Mouse (Mus musculus) liver, embryonic 14.5 days (tissue): ENCODE data around the gene Samd7. TPM values are rescaled to one million over a fixed set of nuclear protein-coding genes. Genes with fewer than 3 reads are reported as not detected.

Source experiments
- ATAC-seq: fragments of 200-750 bp; cut with Nextera tagmentation; 2 replicates; pipeline ENCODE4 v1.8.0; 2017; ENCODE audit warnings: moderate number of reproducible peaks, mild to moderate bottlenecking, moderate library complexity; ENCODE audit not compliant: insufficient read depth
- DNase-seq, 3 experiments: peaks; one replicate each; pipeline ENCODE4 v3.0.0-alpha.2; 2012 to 2013; ENCODE audit warnings: low read depth in 3 of 3, low spot score in 3 of 3
- H3K27ac ChIP-seq: fragments of 300-500 bp; sonication (generic); 2 replicates; pipeline ENCODE4 v1.5.1; 2014; ENCODE audit warnings: moderate library complexity, mild to moderate bottlenecking, control low read depth, inconsistent platforms
- H3K27me3 ChIP-seq: fragments of 300-500 bp; sonication (generic); 2 replicates; pipeline ENCODE4 v1.6.1; 2014; ENCODE audit warnings: mild to moderate bottlenecking, low read length, moderate library complexity; ENCODE audit not compliant: control insufficient read depth, insufficient read depth
- H3K36me3 ChIP-seq: fragments of 300-500 bp; sonication (generic); replicated peaks from 2 replicates; pipeline ENCODE4 v1.6.1; 2014; ENCODE audit warnings: low read depth; ENCODE audit not compliant: control insufficient read depth, insufficient read depth
- H3K4me1 ChIP-seq, 2 experiments: fragments of 200-500 bp in 1 of 2; fragments of 300-500 bp in 1 of 2; sonication (generic) in 1 of 2; replicated peaks; 2 replicates each; pipeline ENCODE4 v1.6.1; 2012 to 2014; ENCODE audit warnings: antibody characterized with exemption in 1 of 2, inconsistent platforms in 1 of 2, low read length in 1 of 2; ENCODE audit not compliant: control insufficient read depth in 2 of 2, insufficient read depth in 2 of 2
- H3K4me2 ChIP-seq: fragments of 300-500 bp; sonication (generic); 2 replicates; pipeline ENCODE4 v1.6.1; 2014; ENCODE audit warnings: low read depth, mild to moderate bottlenecking, control low read depth, moderate library complexity
- H3K4me3 ChIP-seq, 2 experiments: fragments of 200-500 bp in 1 of 2; fragments of 300-500 bp in 1 of 2; sonication (generic) in 1 of 2; 2 replicates each; pipeline ENCODE4 v1.5.1; 2012 to 2014; ENCODE audit warnings: low read depth in 2 of 2, low read length in 2 of 2, mild to moderate bottlenecking in 2 of 2, control low read depth in 1 of 2, inconsistent platforms in 1 of 2, moderate library complexity in 1 of 2; ENCODE audit not compliant: insufficient read depth in 1 of 2
- H3K9ac ChIP-seq: fragments of 300-500 bp; sonication (generic); replicated peaks from 2 replicates; pipeline ENCODE4 v1.6.1; 2014; ENCODE audit warnings: mild to moderate bottlenecking, control low read depth, moderate library complexity
- H3K9me3 ChIP-seq: fragments of 300-500 bp; sonication (generic); 2 replicates; pipeline ENCODE4 v1.6.1; 2016; ENCODE audit warnings: low read length, mixed read lengths; ENCODE audit not compliant: control insufficient read depth
- CTCF ChIP-seq: IDR thresholded peaks from 2 replicates; pipeline ENCODE4 v1.5.1; 2016; ENCODE audit warnings: antibody characterized with exemption, low read depth, control low read depth
- EP300 ChIP-seq: IDR thresholded peaks from 2 replicates; pipeline ENCODE4 v1.6.1; 2016; ENCODE audit warnings: antibody characterized with exemption, low read depth
- WGBS: fragments of 180-500 bp; shearing (Covaris S2); extraction: QIAGEN DNeasy Blood & Tissue Kit; methylation state at CpG from one replicate; pipeline ENCODE4 v1.1.7; 2014; ENCODE audit not compliant: insufficient replicate concordance; 5-methylcytosine and 5-hydroxymethylcytosine counted together
- polyA plus RNA-seq, 2 experiments: library from polyadenylated mRNA; depleted of rRNA in 1 of 2; stranded (reverse) in 1 of 2; unstranded in 1 of 2; fragments of >200 nt; fragmentation: Nextera tagmentation in 1 of 2; extraction: Ambion mirVana in 1 of 2; gene quantifications; 2 replicates each; pipeline versions ENCODE4 v1.2.1 to v1.2.3; 2012 to 2014

Samd7 gene
- polyA plus RNA-seq, 2 experiments, result 0.07 TPM; not detected in 1

DNA sequence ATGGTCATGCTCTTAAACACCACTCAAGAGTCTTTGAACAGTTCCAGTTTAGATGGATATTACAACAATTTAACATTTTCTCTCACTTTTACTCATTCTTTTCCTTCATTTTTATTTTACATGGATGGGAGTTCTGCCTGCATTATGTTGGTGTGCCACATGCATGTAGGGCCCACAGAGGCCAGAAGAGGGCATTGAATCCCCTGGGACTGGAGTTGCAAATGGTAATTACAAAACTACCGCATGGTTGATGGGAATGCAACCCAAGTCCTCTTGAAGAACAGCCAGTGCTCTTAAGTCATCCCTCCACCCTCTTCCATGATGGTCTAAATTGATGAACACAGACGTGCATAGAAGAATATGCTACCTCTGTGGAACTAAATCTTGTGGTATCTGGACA, 23.6 kb upstream of the Samd7 start:
- H3K36me3 ChIP-seq, result no peaks in the 10 kb centered on the region
- no peak overlapping the region for H3K9ac ChIP-seq
- DNase-seq (no peak), ATAC-seq (no peak)
- H3K27ac ChIP-seq, result no peak overlapping the region
- WGBS, result 55% methylated on average over 2 of the region's 2 CpGs
- H3K4me3 ChIP-seq, result no peak overlapping the region
- no peaks in the 10 kb centered on the region for H3K9me3 ChIP-seq
- peak; percentile 44 for TF ChIP-seq CTCF
- TF ChIP-seq EP300, result no peak
- H3K27me3 ChIP-seq, result no peaks in the 10 kb centered on the region
- no peaks in the 10 kb centered on the region for H3K4me1 ChIP-seq
- H3K4me2 ChIP-seq, result no peak overlapping the region

DNA sequence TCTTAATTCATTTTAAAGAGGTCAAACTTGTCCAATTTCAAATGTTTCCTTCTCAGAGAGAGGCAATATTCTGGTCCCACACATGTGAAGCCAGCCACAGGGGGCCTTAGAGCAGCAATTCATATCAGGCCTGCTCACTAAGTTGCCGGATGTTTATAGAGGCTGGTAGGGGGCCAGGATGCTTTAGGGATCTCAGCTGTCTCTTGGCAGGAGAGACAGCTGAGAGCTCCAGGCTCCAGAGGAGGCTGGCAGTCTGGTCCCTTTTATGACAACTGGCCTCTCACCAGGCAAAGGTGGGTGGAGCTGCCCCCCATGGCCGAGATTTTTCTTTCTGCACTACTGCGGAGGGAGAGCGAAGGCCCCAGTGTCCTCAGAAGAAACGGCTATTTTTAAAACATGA, 22.9 kb upstream of the Samd7 start:
- H3K4me2 ChIP-seq, result no peak overlapping the region
- H3K9ac ChIP-seq, result no peak overlapping the region
- no peak for TF ChIP-seq EP300
- TF ChIP-seq CTCF, result no peak
- no peak overlapping the region for H3K27ac ChIP-seq
- no peaks in the 10 kb centered on the region for H3K9me3 ChIP-seq
- 51% methylated on average over 5 of the region's 5 CpGs for WGBS
- no peak for DNase-seq
- no peaks in the 10 kb centered on the region for H3K27me3 ChIP-seq
- H3K4me3 ChIP-seq, result no peak overlapping the region
- ATAC-seq, result no peak
- H3K4me1 ChIP-seq, result no peaks in the 10 kb centered on the region
- H3K36me3 ChIP-seq, result no peaks in the 10 kb centered on the region

DNA sequence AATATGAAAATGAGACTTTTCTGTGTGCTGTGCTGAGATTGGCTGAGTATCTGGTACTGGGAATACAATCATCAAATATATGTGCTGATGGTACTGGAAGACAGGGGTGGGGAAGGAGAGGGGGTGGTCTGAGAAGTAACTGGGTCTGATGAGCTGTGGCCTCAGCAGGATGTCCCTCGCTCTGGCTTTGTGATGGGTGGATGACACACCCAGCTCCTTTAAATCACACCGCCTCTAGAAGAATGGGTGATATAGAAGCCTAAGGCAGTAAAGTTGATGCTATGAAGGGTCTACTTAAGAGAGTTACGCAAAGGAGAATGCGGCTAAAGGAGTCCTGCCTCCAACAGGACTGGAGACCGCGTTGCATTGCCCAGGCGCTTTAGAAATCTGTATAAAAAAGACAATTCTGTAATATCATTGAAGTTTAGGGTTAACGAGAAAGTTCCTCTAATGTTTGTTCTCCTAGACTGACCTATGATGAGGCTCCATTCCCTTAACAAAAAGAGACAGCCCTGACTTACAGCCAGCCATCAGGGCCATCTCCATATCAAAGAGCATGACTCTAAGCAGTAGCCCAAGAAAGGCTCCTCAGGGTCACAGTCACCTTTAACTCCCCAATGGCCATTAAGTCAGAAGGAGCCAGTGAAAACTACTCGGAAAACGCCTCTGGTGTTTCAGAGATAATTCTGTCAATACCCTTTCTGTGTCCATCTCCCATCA, 21.8 kb upstream of the Samd7 start:
- Histone ChIP-seq H3K27ac (no peak overlapping the region), H3K36me3 (no peaks in the 10 kb centered on the region), H3K4me1 (no peaks in the 10 kb centered on the region), H3K27me3 (no peaks in the 10 kb centered on the region), H3K4me2 (no peak overlapping the region), H3K4me3 (no peak overlapping the region), H3K9me3 (no peaks in the 10 kb centered on the region), H3K9ac (no peak overlapping the region)
- 54% methylated on average over 10 of the region's 10 CpGs for WGBS
- ATAC-seq (no peak), DNase-seq (no peak)
- no peak for TF ChIP-seq CTCF
- no peak for TF ChIP-seq EP300

DNA sequence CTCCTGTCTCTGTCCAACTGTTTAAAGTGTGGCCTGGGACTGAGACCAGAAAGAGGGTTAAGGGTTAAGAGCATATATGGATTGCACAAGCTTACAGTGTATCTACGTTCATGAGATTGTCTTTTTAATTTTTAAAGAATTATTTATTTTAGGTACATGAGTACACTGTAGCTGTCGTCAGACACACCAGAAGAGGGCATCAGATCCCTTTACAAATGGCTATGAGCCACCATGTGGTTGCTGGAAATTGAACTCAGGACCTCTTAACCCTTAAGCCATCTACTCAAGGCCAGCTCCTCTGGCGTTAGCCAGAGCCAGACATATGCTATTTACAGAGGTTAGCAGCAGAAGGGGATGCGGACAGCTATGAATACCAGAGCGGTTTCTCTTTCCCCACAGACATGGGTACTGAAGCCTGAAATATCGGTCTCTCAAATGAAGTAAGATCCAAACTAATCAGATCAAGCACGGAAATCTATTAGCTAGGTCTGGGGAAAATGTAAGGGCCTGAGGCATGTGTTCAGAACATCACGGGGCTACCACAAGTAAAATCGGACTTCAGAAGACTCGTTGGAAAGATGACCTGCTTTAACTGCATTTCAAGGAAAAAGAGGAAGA, 21.1 kb upstream of the Samd7 start:
- Histone ChIP-seq H3K4me3 (no peak overlapping the region), H3K4me1 (no peaks in the 10 kb centered on the region), H3K9ac (no peak overlapping the region), H3K9me3 (no peaks in the 10 kb centered on the region), H3K36me3 (no peaks in the 10 kb centered on the region), H3K27ac (no peak overlapping the region), H3K27me3 (no peaks in the 10 kb centered on the region), H3K4me2 (no peak overlapping the region)
- WGBS, result 61% methylated on average over 10 of the region's 10 CpGs
- TF ChIP-seq CTCF (peak; percentile 28; the same call in 1 of the 2 replicates), EP300 (no peak)
- ATAC-seq, result no peak
- DNase-seq, result no peak

DNA sequence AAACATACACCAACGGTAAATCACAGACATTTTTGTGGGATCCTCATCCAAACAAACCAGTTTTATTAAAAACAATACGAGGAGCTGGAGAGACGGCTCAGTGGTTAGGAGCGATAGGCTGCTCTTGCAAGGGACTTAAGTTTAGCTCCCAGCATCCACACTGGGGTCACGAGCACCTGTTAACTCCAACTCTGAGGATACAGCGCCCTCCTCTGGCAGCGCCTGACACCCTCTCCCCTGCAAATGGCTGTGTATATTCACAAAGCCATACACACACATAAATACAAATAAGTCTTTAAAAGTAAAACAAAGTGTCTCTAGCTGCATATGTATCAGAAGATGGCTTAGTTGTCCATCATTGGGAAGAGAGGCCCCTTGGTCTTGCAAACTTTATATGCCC, 20.6 kb upstream of the Samd7 start:
- DNase-seq, result no peak
- H3K27ac ChIP-seq, result no peak overlapping the region
- no peaks in the 10 kb centered on the region for H3K4me1 ChIP-seq
- ATAC-seq, result no peak
- 57% methylated on average over 7 of the region's 7 CpGs for WGBS
- H3K4me2 ChIP-seq, result no peak overlapping the region
- TF ChIP-seq EP300 (no peak), CTCF (peak; percentile 61)
- no peaks in the 10 kb centered on the region for H3K36me3 ChIP-seq
- no peak overlapping the region for H3K4me3 ChIP-seq
- no peaks in the 10 kb centered on the region for H3K27me3 ChIP-seq
- H3K9me3 ChIP-seq, result no peaks in the 10 kb centered on the region
- H3K9ac ChIP-seq, result no peak overlapping the region
